Mouse (Mus musculus) common myeloid progenitor, adult 5-6 weeks (primary cell): ENCODE data around the gene Cd68. TPM values are rescaled to one million over a fixed set of nuclear protein-coding genes. Genes with fewer than 3 reads are reported as not detected.
A peak's percentile ranks its signal among the peaks of the same experiment; 100 is the strongest.
"Not testable (repeated sequence)": the region's sequence is repeated elsewhere in the genome, so short reads cannot be mapped to it uniquely, and the experiment has no call there.

ENCODE experiments used
- ATAC-seq: replicated peaks from 2 replicates; pipeline ENCODE4 v1.8.0; 2016; ENCODE audit warnings: low read depth, mild to moderate bottlenecking, moderate TSS enrichment, inconsistent platforms; ENCODE audit not compliant: poor library complexity, severe bottlenecking
- total RNA-seq: library from RNA; stranded (forward); fragments of 200-1000, 187-1606 nt; gene quantifications from 2 replicates; pipeline ENCODE4 v1.2.3, GENCODE M21; 2017

Cd68 gene
- 11.0 and 29.0 TPM in 2 replicates for total RNA-seq

DNA sequence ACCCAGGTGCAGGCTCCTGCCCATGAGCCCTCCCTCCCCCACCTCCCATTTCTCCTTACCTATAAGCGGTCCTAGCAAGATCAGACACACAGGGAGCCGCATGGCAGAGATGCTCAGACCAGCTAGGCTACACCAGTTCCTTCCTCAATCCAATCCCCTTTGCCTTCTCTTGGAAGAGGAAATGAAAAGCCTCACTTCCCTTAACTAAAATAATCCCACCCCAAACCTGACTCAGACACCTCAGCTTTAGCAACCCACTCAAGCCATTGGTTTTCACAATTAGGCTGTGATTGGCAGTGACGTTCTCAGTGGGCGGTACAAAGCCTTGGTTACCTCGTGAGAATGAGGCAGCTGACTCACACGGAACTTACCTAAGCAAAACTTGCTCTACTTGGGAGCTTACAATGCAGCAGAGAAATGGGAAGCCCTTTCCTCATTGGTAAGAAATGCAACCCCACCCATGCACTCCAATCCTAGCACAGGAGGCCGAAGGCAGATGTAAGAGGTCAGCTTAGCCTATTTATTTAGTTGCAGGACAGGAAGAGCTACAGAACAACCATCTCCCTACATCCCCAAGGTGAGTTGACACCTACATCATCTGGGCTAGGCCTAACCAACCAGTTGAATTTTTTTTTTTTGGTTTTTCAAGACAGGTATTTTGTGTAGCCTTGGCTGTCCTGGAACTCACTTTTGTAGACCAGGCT is at the start of gene Cd68:
Cd68 (minus strand) TSS at position 193 of the 704 bp plus-strand sequence.
- peak; percentile 36 for ATAC-seq

DNA sequence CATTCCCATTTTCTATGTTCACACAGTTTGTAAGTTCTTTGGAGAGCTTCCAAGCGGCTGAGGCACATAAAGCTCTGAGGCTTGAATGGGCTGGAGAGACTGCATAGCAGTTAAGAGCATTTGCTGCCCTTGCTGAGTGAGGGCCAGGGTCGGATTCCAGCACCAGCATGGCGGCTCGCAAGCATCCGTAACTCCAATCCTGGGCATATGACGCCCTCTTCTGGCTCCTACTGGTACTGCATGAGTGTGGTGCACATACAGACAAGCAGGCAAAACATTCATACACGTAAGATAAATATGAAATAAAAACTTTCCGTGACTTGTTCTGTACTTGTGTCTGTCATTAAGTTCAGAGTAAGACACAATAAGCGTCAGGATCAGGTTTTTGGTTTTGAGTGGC is 49.5 kb upstream of the Cd68 start:
- ATAC-seq = no peak

DNA sequence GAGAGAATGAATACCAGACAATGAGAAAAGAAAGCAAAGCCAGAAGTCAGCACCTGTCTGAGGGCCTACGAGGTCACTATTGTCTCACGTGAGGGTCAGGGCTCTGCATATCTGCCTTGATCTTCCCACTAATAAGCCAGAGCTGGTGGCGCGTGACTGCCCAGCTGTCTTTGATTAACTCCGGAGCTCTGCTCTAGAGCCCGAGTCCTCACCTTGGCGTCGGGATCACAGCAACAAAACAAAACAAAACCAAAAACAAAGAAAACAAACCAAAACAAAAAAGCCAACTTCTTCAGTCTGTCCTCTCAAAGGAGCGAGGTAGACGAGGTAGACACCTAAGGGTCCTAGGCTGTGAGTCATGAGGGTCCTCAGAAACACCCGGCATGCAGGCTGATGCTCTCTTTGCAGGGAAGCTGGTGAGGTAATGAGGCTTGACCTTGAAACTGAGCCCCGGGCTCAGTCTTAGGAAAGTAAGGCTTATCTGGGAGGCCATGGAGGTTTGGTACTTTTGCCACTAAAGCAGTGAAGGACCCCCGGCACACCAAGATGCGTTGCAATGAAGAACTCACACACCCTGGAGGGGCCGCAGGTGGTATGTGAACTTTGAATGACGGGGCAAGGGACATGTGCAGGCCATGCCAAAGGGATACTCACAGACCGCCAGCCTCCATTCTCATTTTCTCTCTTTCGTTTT is 48.8 kb upstream of the Cd68 start:
- no peak for ATAC-seq

DNA sequence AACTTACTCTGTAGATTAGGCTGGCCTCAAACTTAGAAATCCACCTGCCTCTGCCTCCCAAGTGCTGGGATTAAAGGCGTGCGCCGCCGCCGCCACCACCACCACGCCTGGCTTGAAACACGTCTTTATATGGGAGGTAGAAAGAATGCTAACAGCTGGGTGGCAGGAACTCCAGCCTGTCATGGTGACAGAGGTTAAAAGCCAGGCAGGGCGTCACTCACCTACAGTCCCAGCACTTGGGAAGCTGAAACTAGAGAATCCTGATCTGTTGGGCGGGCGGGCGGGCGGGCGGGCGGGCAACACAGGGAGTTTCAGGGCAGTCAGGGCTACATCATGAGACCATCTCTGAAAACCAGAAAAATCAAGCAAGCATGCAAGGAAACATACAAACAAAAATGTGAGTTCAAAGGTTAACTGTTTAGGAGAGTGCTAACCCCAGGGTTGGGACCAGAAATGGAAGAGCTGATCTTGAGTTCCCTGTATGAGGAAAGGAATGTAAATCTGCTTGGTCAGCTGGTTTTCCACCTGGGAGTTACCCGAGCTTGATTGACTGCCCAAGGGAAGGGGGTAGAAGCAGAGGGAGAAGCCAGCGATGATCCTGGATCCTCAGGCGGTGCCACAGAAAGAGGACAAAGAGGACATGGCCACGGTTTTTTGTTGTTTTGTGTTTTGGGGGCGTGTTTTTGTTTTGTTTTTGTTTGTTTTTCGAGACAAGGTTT is 47.2 kb upstream of the Cd68 start:
- no peak for ATAC-seq

DNA sequence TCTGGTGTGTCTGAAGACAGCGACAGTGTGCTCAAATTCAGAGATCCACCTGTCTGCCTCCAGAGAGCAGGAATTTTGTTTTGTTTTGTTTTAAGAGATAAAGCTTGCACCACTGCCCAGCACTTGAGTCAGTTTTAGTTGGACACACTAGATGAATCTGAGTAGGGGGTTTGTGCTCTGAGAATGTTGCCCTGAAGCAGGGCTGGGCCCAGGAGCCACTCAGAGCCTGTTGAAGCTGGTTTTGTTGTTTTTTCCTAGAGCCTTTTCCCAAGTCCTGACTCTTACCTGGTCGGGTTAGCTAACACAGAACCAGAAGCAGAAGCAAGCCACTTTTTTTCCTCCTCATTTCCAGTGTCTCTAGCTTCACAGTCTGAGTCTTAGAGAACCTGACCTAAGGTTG is 45.1 kb upstream of the Cd68 start:
- no peak for ATAC-seq

DNA sequence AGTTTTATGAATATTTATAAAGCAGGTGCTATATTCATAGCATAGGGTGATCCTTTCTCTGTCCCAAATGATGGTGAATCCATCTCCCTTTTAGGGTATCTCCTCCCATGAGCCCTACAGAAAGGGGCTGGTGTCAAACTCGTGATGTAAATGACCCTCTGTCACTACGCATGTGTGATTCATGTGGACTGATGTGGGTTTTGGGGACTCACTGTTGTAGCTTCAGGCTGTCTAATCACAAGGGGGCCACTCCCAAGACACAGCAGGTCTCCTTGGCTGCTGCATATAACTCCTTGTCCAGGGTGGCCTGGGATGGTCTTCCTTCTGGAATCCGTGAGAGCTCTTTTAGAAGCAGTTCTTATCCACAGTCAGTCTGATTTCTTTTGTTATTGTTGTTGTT is 44.5 kb upstream of the Cd68 start:
- ATAC-seq = no peak

DNA sequence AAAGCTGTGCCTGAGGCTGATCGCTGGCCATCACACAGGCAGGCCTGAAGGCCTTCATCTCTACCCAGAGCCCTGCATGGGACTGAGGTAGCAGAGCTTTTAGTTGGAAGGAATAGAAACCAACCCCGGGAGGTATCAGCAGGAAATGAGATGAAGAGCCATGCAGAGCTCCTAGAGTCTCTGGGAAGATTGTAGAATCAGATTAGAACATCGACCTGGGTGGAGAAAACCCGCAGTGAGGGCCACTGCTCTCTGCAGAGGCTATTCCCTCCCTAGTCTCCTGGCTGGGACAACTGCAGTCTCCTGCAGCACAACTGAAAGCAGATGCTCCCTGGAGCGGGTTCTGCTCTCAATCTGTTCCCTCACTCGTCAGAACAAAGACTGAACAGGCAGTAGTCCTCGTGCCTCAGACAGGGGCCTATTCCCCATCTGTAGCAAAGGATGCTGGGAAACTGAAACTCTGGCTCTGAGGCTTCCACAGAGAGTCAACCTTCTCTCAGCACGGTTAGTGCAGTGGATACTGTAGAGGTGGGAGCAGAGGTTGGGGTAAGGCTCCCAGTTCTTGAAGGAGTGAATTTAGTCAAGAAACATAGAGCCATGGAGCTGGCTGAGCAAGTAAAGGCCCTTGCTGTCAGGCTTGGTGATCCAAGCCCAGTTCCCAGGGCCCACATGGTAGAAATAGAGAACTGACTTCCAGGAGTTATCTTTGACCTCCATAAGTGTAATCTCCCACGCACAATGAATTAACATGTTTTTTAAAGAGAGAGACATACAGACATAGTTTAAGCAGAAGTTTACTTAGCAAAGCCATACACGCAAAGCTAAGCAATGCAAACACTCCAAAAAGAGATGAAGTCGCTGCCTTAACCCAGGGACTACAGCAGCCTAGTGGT is 43.8 kb upstream of the Cd68 start:
- ATAC-seq = 0 out of 2 replicates have a peak, but pooled peaks have one; percentile 11

DNA sequence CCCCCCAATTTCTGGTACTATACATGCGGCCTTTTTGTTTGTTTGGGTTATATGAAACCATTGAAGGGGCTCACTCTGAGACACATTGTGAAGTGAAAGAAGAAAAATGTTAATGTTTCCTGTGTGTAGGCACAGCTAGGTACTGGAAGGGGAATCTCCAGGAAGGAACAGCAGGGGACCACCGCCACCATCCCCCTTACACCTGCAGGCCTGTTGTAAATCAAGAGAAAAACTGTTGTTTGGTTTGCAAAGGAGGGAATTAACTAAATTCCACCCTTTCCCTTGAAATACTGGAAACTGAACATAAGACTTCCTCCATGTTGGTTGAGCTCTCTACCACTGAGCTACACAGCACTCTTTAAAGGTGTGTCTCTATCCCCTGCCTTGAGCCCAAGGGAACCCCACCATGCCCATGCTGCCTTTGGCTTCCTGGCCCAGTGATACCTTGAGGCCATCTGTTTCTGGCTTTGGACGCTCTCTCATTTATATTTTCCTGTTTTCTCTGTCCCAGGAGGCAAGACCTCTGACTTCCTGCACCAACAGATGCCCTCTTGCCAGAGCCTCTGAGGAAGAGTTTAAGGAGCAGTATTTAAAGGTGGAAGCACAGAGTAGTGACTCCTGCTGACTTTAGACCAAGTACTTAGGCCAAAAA is 42.8 kb upstream of the Cd68 start:
- ATAC-seq = no peak

DNA sequence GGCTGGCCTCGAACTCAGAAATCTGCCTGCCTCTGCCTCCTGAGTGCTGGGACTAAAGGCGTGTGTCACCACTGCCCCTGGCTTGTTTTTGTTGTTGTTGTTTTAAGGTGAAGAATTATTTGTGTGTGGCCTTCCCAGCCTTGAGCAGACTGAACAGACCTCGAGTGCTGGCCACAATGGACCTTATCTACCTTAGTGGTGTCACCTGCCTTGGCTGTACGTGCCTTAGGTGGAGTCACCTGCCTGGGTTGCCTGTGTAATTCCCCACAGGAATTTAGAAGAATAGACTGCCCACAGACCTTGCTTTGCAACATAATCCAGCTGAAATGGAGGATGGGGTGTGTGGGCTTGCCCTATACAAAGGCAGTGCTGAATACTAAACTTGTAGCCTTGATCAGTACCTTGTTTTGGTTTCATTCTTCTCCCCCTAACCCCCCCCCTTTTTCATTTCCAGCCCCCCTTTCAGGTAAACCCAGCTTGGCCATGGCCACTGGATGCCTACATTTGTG is 42.0 kb upstream of the Cd68 start:
- no peak for ATAC-seq

DNA sequence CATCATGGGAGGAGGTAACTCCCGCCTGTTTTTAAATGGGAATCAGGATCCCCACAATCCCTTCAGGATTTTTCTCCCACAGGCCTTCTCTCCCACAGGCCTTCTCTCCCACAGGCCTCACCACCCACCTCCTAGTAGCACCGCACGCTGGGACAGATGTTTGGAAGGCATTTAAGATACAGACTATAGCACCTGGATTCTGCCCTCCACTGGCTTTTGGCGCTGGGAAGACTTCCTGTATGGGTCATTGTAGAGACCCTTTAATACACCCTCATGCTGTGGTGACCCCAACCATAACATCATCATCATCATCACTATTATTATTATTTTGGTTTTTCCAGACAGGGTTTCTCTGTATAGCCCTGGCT is 41.5 kb upstream of the Cd68 start:
- ATAC-seq = no peak

DNA sequence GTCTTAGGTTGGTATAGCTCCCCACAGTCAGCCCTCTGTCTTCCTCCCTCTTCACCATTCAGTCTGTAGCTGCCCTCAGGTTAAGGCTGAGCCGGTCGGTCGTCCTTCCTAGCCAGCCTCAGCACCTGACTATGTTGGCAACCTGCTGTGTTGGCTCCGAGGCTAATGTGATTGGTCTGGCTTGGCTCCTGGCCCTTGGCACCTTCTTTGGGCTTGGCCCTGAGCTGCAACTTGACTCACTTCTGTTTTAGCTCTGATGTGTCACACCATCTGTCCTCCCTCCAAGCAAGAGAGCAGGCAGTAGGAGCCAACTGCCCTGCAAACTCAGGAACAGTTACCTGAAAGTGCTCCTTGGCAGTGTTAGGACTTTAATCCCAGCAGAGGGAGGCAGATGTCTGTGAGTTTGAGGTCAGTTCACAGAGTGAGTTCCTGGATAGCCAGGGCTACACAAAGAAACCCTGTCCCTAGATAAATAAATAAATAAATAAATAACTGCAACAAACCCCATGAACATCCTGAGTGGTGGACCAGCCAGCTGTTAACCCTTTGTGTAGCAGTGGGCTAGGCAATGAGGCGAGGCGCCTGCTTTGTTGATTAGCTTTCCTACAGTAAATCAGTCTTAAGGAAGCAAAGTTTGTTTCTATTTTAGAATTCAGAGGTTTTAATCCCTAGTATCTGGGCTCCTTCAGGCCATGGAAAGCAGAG is 41.0 kb upstream of the Cd68 start:
- no peak for ATAC-seq

DNA sequence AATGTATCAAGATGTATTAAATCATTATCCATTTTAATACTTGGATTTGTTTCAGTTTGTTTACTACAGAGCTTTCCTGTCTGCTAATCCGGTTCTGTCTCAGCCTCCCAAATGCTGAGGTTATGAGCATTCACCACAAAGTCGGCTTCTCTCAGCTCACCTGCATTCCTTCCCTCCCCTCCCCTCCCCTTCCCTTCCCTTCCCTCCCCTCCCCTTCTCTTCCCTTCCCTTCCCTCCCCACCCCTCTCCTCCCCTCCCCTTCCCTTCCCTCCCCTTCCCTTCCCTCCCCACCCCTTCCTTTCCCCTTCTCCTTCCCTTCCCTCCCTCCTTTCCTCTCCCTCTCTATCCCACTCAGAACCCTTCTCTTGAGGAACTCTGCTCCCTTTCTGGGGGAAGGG is 38.7 kb upstream of the Cd68 start:
- no peak for ATAC-seq

DNA sequence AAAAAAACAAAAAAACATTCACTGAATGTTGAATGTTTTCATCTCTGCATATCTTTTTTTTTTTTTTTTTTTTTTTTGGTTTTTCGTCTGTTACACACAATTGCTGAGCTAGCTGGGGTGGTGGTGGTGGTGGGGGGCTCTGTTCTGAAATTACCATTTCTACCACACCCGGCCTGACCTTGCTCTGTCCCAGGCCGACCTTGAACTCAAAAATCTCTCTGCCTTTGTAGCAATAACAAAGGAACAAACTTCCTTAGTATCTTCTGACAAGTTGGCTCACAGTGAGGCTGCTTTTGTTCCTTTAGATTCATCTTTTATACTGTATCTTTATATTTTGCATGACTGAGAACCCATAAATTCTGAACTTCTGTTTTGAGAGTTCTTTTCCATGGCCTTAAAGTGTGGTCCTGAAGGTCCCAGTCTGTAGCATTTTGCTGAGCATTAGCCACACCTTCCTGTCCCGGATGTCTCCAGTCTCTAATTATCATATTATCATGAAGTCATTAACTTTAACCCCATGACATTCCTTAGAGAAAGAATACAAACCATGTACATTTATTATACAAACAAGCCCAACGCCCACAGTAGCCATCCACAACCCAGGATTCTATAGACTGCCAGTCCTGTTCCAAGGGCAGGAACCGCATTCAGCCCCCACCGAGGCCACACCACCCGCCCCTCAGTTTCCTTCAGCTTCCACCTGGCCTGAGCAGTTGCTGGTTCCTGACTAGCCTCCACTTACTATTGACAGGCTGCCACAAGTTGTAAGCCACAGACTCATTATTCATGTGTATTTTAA is 38.1 kb upstream of the Cd68 start:
- no peak for ATAC-seq

DNA sequence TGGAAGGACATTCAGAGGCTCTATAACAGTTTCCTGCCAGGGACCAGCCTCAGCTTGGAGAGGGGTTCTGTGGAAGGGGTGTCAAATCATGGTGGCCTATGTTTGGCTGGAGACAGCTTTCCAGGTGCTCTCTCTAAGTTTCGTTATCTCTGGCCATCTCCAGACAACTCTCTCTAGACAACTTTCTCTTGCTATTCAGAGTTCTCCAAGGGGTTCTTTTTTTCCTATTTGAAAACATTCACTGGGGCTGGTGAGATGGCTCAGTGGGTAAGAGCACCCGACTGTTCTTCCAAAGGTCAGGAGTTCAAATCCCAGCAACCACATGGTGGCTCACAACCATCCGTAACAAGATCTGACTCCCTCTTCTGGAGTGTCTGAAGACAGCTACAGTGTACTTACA is 37.4 kb upstream of the Cd68 start:
- not testable (repeated sequence) for ATAC-seq

DNA sequence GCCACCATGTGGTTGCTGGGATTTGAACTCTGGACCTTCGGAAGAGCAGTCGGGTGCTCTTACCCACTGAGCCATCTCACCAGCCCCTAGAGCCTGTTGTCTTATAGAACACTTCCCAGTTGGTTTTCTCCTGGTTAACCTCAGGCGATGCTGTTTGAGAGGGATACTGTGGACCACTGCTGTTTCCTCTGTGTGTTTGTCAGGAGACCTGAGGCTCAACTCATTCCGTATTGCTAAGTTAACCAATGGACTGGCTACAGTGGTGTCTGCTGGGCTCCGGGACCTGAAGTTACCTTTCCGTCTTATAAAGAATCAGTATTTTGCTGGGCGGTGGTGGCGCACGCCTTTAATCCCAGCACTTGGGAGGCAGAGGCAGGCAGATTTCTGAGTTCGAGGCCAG is 36.9 kb upstream of the Cd68 start:
- not testable (repeated sequence) for ATAC-seq

DNA sequence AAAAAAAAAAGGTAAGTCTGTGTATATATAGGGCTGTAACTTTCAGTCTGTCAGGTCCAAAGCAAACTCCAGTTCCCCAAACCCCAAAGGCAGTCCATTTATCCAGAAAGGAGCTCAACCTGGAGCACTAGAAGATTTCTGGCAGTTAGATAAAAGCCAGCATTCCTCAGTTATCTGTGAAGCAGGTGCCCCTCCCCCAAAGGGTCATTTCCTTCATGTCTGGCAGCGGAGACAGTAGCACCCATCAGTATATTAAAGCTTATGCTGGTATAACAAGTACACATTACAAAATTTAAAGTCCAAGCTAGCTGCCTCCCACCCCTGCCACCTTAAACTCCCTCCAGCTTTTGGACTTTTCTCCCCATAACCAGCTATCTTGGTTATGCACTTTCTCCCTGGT is 33.6 kb upstream of the Cd68 start:
- ATAC-seq = no peak

DNA sequence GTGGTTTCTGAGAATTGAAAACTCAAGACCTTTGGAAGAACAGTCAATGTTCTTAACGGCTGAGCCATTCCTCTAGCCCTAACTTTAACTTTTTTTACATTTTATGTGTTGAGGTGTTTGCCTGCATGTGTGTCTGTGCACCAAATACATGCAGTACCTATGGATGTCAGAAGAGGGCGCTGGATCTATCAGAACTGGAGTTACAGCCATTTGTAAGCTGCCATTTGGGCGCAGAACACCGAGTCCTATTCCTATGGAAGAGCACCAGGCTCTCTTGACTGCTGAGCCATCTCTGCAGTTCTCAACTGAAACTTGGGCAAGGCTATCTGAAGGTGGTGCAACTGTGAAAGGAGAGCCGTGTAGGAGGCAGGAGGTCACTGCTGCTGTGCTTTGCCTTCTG is 32.6 kb upstream of the Cd68 start:
- ATAC-seq = no peak

DNA sequence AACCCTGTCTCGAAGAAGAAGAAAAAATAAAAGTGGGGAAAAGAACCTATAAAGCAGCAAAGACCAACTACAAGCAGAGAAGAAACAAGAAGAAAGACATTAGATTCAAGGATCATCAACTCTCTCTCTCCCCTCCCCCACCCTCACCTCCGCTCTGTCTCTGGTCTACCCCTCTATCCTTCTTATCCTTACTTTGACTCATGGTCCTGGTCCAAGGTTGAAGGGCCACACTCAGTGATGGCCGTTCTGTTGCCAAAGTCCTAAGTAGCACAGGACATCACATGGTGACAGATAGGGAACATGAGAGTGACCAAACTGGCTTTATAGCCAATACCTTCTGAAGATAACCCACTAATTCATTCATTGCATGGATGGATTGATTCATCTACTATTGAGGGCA is 31.4 kb upstream of the Cd68 start:
- no peak for ATAC-seq
